Mouse (Mus musculus) spleen, adult 2 months (tissue): Measurements from ENCODE around the gene Slc26a1.

Experiments used
- CTCF ChIP-seq: fragments of 200-500 bp; IDR thresholded peaks from 2 replicates; pipeline ENCODE4 v1.5.1; 2011; ENCODE audit warnings: mild to moderate bottlenecking, inconsistent platforms; ENCODE audit not compliant: insufficient read depth, insufficient read length, insufficient replicate concordance; ENCODE audit errors: extremely low read depth
- POLR2A ChIP-seq: fragments of 200-500 bp; IDR thresholded peaks from 2 replicates; pipeline ENCODE4 v1.6.1; 2011; ENCODE audit warnings: low read depth, low read length, inconsistent platforms

- TF ChIP-seq CTCF (no peak), POLR2A (no peak)
Measured at GRCm38 (mm10) chr5:108643674-108644073, 31.7 kb downstream of the Slc26a1 start.
